Mouse (Mus musculus) c-Kit-negative CD71-positive TER-119-positive erythroid progenitor cells, embryonic 14.5 days (primary cell): ENCODE measurements at regions not wholly inside any gene's neighbourhood (a gene's known extent, or its start where the extent isn't known, plus 50 kb on each side); places are given as distances from the start of the nearest gene placed in this dataset.

Experiments
- DNase-seq: peaks from one replicate; pipeline ENCODE4 v3.0.0-alpha.2; 2013; ENCODE audit warnings: low read depth, low spot score

DNA sequence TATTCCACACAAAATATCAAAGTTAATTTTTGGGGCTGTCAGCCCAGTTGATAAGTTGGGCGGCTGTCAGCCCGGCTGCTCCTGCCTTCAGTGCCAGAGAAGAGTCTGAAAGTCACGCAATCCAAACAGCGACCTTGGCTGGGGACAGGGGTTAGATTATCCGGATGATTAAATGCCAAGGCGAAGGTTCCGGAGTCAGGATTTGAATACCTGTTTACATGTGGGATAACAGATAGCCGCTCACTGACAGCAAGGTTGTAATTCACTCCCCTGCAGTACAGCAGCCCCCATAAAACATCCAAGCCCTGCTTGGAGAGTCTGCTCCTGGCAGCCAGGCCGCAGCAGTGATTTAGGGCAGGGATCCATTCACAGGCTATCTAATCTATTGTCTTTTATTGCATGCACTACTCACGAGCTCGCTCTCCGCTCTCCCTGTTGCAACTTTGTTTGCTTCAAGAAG lies 388.3 kb downstream of the Gm45692 start:
- DNase-seq, result no peak

DNA sequence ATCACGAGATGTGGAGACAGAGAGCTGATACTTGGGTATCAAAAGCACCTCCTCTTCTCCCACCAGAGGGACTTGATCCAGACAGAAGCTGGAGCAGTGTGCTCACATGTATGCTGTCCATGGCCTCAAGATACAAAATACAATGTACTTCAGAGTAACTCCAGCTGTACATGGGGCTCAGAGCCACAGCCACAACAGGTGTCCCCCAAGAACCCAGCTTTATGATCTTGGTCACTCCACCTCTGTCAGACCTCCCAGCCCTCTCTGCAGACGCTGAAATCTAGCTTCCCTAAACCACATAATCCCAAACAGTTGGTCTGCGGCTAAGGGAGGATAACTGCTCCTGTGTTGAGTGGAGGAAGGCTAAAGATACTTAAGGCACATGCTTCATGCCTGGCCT lies 389.9 kb downstream of the Gm45692 start:
- DNase-seq, result no peak

DNA sequence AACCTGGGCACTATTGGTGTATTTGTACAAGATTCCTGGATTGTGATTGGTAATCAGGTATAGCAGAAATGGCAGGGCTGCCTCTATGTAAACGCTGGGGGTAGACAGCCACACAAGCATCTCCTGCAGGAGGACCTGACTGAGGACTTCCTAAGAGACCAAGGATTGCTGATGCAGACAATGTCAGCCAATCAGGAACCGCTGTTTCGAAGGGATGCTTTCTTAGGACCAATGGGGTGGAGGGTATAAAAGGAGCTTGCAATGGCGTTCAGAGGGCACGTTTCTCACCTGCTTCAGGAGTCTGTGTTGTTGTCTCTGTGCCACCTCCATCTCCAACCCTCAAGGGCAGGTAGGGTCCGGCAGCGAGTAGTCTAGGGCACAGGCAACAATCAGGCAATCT lies 393.7 kb downstream of the Gm45692 start:
- DNase-seq, result no peak

DNA sequence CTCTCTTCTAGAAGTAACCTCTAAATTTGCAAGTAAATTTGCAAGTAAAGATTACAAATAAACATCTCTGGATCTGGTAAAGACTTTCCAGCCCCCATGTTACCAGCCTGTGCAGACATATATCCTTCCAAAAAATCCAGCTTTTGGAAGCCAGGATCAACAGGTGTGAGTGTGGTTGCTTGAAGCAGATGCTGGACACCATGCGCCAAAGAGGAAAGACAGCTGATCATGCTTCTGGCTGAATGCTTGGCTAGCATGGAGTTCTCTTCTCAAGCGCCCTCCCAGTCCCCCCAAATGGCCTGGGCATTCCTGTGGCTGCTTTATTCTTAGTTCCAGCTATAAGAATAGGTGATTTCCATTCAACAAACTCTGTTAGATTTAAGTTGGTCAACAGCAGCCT lies 404.9 kb downstream of the Gm45692 start:
- no peak for DNase-seq

DNA sequence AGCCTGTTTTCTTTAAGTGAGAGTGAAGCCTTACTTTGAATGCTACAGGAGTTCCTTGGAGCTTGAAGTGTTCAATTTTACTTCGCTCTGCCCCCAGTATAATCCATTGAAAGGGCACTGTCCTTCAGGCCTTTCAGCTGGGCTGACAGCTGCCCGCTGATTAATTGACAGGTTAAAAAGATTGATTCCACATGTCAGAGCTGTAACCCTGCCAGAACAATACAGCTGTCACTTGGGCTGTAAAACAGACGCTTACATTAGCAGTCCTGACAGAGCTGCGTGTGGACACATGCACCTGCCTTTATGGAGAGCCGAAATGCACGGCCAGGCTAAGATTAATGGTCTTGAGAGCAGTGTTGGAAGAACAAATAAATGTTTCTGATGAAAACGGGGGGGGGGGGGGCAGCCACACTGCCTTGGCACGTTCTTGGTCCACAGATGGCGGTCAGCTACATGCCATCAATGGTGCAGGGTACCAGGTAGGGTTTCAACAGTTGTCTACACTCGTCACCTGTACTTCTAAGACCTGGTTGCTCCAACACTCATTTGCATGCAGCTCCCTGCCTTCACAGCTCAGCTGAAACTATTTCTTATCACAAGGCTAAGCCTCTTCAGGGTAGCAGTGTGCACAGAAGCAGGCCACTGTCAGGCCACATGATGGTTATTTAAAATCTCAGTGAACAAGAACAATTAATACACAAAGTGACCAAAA lies 407.3 kb downstream of the Gm45692 start:
- no peak for DNase-seq

DNA sequence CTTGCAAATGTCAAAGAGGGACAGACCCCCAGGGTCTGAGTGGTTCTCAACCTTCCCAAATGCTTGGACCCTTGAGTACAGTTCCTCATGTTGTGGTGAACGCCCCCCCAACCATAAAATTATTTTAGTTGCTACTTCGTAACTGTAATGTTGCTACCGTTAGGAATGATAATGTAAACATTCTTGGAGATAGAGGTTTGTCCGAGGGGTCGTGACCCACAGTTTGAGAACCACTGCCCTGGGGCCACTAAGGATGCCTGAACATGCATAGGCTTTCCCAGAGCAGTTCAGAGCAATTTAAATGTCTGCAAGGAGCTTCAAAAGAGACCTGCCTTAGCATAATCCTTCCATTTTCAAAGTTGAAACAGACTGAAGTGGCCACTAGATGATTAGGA lies 407.8 kb downstream of the Gm45692 start:
- DNase-seq, result no peak

DNA sequence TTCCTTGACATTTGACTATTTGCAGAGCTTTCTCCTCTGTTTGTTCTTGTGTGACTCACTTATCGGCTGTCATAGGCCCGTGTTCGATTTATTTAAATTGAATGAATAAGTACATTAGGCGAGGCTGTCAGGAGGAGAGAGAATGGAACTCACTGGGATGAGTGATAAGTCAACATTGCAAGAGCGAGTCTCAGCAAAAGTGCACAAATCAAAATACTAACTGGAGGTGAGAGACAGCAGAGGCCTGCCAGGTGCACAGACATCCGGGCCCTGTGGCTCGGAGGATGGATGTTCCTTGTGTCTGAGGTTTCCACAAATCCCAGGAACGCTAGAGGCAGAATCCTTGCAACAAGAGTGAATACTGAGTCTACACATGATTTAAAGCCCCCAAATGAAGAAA lies 410.6 kb downstream of the Gm45692 start:
- no peak for DNase-seq

DNA sequence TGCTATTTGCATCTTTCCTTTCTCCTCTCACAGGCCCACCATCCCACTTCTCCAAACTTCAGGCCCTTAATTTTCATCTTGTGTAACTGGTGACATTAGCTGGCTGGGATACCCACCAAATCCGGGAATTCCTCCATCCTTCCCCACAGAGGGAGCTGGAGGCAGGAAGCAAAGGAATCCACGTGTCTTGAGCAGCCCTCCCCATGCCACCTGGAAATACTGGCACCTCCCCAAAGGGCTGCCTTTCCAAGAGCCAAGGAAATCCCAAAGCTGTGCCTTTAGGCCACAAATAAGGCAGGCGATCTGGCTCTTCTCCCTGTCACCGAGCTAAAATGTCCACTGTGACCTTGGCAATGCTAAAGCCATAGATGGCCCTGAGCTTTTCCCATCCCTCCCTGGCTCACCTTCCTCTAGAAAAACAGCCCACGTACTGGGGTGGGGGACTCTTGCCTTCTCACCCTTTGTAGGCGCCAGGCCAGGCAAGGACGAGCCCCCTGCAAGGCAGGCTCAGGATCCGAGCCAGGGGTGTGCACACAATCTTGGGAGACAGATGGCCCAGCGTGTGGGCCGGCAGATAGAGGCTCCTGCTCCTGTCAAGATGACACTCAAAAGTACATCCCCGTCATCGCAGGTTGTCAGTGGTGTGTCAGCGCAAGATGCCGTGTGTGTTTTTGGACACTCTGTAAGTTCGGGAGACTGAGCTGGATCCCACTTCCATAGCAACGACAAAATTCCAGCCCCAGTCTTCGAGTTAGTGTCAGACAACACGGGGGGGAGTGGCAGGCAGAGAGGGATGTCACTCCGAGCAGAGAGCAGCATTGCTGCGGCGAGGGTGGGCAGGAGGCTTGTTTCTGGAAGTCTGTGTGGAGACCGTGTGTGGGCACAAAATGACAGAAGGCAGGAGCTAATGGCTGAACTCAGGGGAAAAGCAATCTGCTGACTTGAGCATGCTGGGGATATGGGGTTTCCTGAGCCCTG lies 414.4 kb downstream of the Gm45692 start:
- no peak for DNase-seq

DNA sequence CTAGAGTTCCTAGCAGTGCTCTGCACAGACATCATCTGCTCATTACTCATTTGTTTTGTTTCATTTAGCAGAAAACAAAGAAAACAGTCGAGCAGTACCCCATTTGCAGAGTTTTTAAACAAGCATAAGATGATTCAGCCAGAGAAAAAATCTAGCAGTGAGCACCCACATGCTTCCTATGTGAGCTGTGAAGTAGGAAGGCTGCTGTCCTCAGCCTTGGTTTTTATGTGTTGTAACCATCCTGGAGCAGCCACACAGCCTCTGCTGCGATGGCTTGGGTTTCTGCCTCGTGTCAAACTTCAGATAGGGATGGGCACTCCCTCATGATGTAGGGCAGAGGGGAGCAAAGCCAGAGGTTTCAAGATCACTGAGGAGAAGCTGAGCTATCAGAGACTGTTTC lies 416.5 kb downstream of the Gm45692 start:
- DNase-seq, result no peak

DNA sequence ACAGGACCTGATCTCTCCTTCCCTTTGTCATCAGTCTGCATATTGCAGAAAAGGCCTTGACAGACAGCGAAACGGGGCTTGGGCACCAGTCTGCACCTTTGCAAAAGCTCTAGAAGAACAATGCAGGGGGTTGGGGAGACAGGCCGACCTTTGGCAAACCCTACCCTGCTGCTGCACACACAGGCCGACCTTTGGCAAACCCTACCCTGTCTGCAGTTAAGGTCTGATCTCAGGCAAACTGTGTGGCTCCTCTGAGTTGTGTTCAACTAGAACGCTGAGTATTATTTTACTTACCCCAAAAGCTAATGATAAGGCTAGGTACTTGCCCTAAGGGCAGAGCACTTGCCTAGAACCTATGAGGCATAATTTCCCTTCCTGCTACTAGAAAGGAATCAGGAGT lies 423.4 kb upstream of the Zfp703 start:
- no peak for DNase-seq

DNA sequence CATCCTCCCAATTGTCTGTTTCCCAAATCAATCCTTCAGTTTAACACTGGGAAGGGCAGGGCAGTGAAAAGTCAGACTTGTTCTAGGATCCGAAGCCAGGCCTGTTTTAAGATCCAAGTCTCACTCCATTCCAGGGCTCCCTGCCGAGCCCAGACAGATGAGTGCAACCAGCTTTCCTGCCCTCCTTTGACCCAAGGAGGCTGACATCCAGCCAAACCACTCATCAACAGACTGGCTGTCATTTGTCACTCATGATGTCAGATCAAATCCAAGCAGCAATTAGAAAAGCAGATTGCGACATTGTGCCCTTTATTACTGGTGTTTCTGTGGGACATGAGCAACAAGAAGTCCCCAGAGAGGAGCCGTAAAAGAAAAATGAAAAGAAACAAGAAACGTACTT lies 417.9 kb upstream of the Zfp703 start:
- DNase-seq, result no peak

DNA sequence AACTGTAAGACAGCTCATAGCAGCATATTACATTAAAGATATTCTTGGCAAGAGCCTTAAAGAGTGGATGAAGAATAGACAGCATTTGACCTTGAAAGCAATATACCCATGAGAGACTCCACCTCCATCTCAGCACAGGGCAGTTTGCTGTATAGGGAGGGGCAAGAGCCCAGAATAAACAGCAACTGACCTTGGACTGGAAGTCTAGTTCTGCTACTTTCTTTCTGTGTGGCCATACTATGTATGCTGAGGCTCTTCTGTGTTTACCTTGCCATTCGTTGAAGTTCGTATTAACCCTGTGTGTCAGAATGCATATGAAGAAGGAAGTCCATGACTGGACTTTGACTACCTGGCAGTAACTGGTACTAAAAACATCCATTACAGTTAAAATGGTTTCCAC lies 414.0 kb upstream of the Zfp703 start:
- no peak for DNase-seq

DNA sequence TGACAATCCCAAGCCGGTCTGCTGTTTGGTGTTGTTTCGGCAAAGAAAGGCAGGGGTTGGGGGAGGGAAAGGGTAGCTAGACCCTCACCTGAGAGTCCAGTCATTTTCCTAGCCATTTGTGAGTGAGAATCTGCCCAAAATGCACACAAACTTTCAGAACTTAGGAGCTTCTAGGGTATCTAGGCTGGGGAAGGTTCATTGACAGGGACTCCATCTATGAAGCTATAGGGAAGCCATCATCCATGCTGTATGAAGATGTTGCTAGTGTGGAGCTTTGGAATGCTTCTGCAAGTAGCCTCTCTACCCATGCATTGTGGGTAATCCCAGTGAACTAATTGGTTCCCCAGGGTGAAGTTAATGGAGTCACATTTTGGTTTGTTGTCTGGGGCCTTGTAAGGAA lies 412.9 kb upstream of the Zfp703 start:
- no peak for DNase-seq

DNA sequence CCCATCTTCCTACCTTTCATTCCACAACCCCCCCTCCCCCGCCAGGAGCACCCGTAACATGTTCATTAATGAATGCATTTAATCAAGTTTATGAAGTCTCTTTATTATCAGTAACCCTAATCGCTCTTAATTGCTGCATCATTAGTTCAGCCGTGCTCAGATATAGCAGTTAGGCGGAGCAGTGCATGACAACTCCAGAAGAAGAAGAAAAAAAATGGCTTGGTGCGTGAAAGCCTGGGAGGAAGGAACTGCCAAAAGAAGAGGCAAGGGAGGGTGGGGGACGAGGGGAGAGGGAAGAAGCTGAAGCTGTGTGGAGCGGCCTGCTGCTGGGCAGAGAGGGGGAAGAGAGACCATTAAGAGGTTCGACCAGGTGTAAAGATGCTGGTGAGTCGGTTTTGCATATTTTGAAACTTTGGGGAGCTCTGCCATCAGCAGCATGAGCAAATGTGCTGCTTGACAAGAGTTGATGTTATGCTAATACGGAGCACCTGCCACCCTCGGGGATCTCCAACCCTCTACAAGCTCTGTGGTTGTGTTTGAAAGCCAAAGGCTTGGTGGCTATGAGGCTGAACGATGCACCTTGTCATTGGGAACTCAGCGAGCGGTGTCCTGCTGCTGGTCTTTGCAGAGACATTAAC lies 408.6 kb upstream of the Zfp703 start:
- no peak for DNase-seq

DNA sequence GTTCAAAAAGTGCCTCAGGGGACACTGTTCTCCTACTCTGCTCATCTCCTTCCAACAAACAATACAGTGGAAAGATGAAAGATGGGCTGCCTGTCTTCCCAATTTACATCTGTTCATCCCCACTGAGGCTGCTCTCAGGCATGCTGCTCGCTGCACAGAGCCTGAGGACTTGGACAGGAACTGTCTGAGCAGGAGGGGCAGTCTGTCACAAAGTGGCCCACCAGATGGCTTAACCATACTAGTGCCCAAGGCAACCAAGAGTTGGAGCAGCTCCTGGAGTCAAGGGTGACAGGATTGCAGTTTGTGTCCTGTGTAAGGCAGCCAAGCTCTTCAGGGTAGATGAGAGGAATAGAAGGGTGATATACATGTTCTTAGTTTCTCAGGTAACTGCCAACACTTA lies 388.3 kb upstream of the Zfp703 start:
- no peak for DNase-seq

DNA sequence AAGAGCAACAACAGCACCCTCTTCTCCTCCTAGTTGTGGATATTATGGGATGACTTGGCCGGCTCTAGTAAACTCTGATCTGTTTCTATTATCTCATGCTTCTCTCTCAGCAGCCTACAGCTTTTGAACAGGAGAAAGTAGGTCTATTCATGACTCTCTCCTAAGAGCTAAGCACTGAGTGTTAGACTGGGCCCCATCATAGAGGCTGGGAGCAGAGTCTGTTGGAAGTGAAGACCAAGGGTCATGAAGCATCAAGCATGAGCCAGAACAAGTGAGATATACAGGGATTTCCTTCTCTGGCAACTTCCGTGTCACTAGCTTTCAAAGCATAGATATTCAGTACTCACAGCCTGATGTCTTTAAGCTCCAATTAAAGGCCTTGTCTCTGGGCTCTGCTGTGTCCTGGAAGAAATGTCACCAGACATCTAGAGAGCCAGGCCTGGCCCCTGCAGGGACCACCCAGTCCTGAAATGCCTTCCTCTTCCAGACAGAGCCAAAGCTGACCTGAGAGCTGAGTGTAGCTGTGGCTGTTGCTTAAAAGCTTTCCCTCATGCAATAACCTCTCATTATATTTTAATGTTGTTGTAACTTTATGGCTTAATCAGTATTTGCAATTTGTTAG lies 386.4 kb upstream of the Zfp703 start:
- no peak for DNase-seq

DNA sequence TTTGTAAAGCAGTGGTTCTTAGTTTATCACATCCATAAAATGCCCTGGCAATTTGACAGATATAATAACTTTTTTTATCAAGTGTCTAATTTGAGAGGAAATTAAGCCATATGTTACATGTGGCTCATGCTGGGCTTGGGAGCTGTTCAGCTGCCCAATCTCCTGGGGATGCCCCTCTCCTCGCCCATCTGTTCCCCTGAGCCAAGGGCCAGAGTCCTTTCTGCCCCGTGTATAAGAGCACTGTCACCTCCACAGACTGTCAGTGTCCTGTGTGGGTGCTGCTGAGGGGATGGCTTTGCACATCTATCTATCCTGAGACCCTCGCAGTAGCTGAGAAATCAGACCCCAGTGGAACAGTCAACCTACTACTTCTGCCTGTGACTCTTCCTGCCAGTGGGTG lies 385.9 kb upstream of the Zfp703 start:
- DNase-seq, result no peak

DNA sequence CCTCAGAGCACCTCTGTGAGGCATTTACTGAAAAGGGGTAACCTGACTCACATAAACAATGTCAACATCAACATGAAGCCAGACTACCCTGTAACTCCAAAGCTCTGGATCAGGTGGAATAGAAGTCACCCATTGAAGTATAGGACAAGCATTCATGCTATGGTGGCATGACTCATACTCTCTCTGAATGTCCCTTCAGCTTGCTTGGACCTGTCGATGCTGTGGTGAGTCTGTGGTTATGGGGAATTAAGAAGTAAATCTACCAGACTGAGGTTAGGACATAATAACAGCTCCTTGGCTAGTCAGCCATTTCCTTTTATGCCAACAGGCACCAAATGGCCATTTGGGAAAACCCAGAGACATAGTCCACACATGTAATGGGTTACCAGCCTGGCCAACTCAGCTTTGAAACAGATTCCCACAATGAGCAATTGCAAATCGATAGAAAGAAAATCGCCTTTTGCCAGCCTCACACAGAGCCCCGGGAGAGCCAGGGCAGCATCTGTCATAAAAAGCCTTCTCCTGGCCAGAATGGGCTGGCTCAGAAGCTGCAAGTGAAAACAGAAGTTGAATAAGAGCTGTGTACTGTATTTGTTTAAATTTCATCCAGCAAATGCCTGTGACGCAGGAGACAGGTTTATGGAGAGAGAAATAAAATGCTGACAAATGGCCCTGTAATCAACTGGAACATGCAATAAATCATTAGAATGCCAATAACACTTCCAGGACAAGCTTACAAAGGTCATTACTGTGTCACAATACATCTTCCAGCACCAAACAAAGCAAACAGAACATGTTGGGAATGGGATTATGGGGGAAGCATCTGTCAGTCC lies 383.4 kb upstream of the Zfp703 start:
- DNase-seq, result no peak

DNA sequence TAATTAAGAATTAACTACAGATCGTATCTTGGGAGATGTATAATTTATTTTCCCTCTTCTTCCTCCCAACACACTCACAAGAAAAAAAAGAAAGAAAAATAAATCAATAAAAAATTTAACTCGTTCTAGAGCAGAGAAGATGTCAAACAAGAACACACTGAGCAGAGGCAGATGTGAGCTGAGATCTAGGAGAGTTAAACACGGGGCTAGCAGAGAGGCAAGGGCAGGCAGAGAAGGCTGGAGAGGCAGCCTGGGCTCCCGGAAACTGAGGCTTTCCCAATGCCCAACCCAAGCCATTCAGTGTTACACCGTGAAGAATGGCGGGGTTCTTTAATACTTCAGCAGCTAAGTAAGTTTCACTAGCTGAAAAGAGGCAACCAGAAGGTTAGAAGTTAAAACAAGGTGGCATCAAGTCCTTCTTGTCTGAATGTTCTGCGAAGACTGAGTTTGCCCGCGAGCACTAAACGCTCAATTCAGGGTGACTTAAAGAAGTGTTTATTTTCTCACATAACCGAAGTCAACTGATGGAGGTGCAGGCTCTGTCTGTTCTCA lies 382.7 kb upstream of the Zfp703 start:
- DNase-seq, result no peak

DNA sequence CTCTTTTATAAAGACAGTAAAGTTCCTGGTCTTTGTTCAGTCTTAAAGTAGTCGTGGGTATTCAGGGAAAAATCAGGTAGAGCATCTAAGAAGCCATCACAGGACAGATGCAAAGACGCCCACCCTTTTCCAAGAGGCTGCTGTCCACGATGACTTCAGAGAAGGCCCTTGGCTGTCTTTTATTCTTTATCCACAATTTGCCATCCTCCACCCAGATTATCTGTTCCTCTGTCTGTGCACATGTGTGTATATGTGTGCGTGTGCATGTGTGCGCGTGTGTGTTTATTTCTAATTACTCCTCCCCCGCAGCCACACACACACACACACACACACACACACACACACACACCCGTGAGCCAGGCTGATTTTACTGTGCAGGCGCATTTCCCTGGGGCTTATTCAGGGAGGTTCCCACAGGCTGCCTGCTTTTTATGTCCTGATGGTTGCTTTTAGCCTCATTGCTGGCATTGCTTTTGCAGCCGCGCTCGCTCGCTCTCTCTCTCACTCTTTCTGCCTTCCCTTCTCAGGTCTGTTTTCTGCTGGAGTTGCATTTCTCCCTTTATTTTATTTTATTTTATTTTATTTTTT lies 381.6 kb upstream of the Zfp703 start:
- DNase-seq, result no peak
